Mouse (Mus musculus): ENCODE measurements around the gene Gm20388.
"Not testable (repeated sequence)": the region's sequence is repeated elsewhere in the genome, so short reads cannot be mapped to it uniquely, and the experiment has no call there.

The Gm20388 gene

GRCm38 (mm10) chr8:120351332-120352071, 440.9 kb downstream of the Gm20388 start:
- no peak for DNase-seq

GRCm38 (mm10) chr8:120352096-120352495, 441.5 kb downstream of the Gm20388 start:
- DNase-seq, result no peak

DNA sequence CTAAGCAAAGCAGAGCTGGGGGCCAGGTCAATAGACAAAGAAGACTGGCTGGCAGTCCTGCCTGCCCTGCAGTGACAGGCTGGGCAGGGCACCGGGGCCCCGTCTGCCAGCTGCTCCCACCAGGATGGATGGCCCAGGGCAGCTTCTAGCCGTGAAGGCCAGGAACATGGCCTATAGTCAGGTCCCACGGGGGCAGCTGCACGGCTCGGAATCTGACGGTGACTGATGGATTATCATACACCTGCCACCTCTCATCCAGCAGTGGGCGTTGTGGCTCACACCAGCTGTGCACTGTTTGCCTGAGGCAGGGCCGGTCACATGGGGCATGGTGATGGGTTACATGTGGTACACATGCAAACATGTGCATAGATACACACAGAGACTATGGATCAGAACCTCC, 445.4 kb downstream of the Gm20388 start:
- DNase-seq, result no peak

DNA sequence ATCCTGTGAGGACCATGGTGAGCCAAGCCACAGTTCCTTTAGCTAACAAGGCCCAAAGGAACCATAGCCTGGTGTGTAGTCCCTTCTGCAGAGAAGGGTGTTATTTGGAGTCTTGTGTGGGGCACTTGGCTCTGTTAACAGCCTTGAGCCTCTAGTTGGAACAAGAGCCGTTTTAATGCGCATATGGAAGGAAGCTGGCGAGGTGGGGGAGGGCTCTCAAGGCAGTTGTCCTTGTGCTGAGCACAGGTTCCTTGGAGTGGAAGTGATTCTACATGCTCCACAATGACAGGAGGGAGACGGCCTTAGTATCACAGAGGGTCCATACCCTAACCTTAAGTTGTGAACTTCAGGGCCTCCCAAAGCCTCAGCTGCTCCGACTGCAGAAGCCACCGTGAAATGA, 446.9 kb downstream of the Gm20388 start:
- DNase-seq, result no peak

GRCm38 (mm10) chr8:120361301-120361700, 450.7 kb downstream of the Gm20388 start:
- peak; percentile 46 for DNase-seq

DNA sequence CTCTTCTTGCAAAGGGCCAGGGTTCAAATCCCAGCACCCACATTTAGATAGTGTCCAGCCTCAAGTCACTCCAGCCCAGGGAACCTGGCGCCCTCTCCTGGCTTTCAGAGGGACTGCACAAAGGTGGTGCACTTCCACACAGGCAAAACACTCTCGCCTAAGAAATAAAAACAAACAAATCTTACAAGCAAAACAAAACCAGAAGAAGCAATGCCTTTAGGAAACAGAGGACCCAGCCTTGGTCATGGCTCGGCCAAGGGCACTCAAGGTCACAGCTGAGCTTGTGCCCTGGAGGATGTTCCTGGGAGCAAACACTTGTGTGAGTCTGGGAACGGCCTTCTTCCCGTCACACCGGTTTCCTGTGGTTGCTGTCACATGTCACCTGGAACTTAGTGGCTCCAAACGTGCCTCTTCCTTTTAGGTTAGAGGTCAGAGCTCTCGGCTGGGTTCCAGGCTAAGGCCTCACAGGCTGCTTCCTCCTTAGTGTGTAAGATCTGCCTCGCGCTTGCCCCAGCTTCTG, 453.0 kb downstream of the Gm20388 start:
- DNase-seq, result peak; percentile 65

- DNase-seq, result peak; percentile 58
Measured at GRCm38 (mm10) chr8:120364093-120364725, 453.6 kb downstream of the Gm20388 start.

- peak; percentile 37 for DNase-seq
Measured at GRCm38 (mm10) chr8:120366840-120367239, 456.2 kb downstream of the Gm20388 start.

- not testable (repeated sequence) for DNase-seq
Measured at GRCm38 (mm10) chr8:120368191-120368590, 457.6 kb downstream of the Gm20388 start.

- peak; percentile 91 for DNase-seq
Measured at GRCm38 (mm10) chr8:120368814-120369649, 458.4 kb downstream of the Gm20388 start.

DNA sequence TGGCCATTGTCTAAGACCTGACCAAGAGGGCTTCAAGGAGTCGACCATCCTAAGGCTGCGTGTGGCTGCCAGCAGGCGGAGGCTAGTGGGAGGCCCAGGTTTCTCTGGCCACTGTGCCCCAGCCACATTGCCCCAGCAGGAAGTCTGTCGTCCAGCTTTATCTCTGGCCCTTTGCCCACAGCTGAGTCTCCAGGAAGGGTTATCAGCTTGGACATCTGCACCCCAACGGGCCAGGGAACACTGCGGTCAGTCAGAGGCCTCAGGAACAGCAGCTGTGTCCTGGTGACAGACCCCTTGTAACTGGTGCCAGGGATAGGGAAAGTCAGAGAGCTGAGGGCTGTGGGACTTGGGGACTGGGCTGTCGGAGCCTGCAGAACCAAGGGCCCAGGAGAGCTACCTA, 459.3 kb downstream of the Gm20388 start:
- DNase-seq, result peak; percentile 77

- DNase-seq, result no peak
Measured at GRCm38 (mm10) chr8:120370461-120370860, 459.8 kb downstream of the Gm20388 start.

DNA sequence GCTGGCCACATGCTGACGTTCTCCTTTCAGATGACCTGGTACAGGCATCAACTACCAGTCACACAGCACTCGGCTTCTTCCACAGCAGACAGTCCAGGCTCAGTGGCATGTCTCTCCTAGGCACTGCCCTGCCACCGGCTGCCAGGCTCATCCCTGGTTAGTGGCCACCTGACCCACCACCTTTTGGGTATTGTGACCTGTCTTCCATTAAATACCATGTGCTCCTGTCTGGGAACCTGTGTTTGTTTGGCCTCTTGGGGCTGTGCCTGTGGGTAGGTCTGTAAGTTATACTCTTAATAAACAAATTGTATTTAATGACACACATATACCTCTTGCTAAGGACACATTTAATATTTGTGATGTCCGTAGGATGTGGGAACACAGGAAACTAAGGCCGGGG, 460.5 kb downstream of the Gm20388 start:
- no peak for DNase-seq

- DNase-seq, result no peak
Measured at GRCm38 (mm10) chr8:120371725-120372457, 461.2 kb downstream of the Gm20388 start.

DNA sequence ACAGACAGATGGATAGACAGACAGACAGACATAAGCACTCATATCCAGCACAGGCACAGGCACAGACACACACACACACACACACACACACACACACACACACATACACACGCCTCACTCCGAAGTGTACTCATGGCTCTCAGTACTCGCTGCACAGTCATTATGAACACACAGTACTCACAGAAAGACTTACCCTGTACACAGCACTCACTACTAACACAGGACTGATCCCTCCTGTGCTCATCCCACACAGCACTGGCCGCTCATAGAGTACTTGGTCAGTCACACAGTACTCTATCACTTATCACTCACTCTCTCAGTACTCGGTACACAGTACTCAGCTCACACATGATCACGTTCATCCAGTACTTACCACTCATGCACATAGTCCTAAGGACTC, 462.0 kb downstream of the Gm20388 start:
- DNase-seq, result no peak

GRCm38 (mm10) chr8:120373621-120374020, 463.0 kb downstream of the Gm20388 start:
- no peak for DNase-seq

DNA sequence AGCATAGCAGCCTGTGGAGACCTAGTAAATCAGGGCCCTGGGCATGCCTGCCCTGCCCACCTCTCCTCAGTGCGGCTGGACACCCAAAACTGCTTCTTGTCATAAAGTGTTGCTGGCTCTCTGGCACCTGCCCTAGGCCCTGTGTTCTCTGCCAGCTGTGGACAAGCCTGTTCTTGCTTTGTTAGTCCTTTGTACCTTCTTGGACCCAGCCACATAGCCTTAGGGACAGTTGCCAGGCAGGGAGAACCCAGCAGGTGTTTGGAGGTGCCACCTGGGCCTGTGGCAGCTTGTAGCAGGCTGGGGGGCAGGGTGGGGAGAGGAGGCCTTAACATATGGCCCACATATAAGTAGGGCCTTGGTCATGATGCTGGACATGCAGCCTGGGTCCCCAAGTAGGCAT, 463.4 kb downstream of the Gm20388 start:
- no peak for DNase-seq

GRCm38 (mm10) chr8:120374514-120374913, 463.9 kb downstream of the Gm20388 start:
- DNase-seq, result no peak

DNA sequence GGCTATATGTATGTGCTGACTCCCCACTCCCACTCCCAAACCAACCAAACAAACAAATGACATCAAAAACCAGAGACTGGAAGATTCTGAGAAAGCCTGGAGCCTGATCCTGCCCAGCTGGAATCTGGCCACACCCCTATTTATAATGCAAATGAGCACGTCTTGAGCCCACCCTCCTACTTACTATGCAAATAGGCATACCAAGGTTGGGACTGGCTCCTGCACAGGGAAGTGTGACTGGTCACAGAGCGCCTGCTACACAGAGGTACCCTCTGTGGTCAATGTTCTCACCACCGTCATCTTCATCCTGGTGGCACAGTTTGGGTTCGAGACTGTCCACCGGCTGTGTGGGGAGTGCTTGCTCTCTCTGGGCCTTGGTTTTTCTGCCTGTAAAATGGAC, 464.5 kb downstream of the Gm20388 start:
- no peak for DNase-seq

DNA sequence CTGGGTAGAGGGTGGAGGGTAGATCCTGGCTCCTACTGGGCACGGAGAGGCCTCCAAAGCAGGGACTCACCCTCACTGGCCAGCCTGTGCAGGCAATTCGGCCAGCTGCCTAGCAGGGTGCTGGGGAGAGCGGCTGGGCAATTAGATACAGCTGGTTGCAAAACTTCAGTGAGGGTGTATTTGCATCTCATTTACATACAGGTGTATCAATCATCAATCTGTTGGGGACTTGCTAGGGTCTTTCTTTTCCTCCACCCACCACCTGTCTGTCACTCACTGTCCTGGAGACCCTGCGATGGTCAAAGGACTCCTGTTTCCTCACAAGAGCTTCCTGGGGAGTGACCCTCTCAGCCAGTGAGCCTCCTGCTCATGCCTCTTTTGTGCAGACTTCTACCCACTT, 465.6 kb downstream of the Gm20388 start:
- no peak for DNase-seq

- no peak for DNase-seq
Measured at GRCm38 (mm10) chr8:120376847-120377802, 466.5 kb downstream of the Gm20388 start.

DNA sequence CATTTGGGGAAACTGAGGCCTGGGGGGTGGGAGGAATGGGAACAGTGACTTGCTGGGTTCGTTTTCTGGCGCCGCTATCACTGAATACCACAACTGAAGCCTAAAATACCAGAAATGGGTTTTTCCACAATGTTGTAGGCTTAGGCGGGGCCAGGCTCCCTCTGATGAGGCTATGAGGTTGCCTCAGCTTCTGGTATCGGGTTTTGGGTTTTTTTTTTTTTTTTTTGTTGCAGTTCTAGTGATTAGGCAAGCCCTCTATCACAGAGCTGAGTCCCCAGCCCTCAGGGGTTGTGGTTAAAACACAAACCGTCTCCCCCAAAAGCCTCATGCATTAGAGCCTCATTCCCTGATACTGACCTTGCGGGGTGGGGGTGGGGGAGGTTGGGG, 467.2 kb downstream of the Gm20388 start:
- no peak for DNase-seq
